Mouse (Mus musculus): ENCODE data around the gene Slc10a1. TPM values are rescaled to one million over a fixed set of nuclear protein-coding genes. Genes with fewer than 3 reads are reported as not detected.

The Slc10a1 gene
- polyA plus RNA-seq, 1 experiment from 2014 or later = 0.71 TPM

DNA sequence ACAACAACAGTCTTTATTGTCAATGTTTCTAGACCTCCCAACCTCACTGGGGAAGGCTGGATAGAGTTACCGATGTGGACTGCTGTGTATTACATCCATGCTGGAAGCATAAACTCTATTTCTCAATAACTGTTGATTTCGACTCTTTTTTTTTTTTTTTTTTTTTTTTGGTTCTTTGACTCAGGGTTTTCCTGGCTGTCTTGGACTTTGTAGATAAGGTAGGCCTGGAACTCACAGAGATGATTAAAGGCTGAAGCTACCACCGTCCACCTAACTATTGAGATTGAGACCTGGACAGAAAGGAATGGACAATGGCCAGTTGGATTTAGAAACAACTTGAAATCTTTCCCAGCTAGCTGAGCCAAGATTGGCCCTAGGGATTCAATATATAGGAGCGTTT, 24.3 kb downstream of the Slc10a1 start:
- 90% methylated on average over 4 of the region's 4 CpGs for WGBS
- Histone ChIP-seq H3K4me2 (replicated peaks) (no peak overlapping the region), H3K4me1 (peaks cover 16% of the 10 kb centered on the region), H3K27me3 (no peaks in the 10 kb centered on the region), H3K27ac (replicated peaks) (no peak overlapping the region), H3K9ac (no peak overlapping the region), H3K4me3 (replicated peaks) (no peak overlapping the region), H3K36me3 (peaks cover 18% of the 10 kb centered on the region), H3K9me3 (replicated peaks) (no peaks in the 10 kb centered on the region)
- no peak for ATAC-seq (ENCODE audit: insufficient number of reproducible peaks, low FRiP score, low TSS enrichment, low read depth)

DNA sequence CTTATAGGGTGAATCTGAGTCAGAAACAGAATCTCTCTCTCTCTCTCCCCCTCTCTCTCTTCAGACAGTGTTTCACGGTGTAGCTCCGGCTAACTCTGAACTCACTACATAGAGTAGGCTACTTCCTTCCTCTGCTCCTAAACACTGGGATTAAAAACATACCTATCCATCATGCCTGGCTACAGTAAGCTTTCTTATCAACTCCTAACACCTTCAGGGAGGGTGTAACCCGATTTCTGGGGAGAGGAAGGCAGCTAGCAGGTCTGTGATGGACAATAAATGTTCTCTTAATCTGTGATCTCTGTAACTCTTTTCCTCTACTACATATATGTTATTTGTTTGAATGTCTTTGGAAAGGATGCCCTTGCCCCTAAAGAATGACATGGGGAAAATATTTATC, 25.1 kb downstream of the Slc10a1 start:
- peaks cover 12% of the 10 kb centered on the region for H3K36me3 ChIP-seq

DNA sequence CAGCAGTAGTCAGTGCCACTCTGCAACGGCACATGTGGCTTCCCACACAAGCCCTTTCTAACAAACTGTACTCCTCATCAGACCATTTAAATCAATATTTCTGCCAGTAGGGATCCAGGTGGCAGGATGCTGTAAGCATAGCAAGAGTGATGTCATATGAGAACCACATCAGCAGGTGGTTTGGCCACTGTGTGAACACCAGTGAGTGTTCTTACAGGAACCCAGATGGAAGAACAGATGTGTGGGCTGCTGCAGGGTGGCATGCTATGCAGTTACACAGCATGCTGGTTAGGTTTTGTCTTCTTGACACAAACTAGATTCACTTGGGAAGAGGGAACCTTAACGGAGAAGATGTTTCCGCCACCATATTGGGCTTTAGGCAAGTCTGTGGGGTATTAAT, 26.6 kb downstream of the Slc10a1 start:
- Histone ChIP-seq H3K9ac (no peak overlapping the region), H3K9me3 (replicated peaks) (no peaks in the 10 kb centered on the region), H3K4me2 (replicated peaks) (no peak overlapping the region), H3K27ac (replicated peaks) (no peak overlapping the region), H3K4me3 (replicated peaks) (no peak overlapping the region), H3K27me3 (no peaks in the 10 kb centered on the region), H3K4me1 (peaks cover 5% of the 10 kb centered on the region; the same call in 1 of the 2 replicates), H3K36me3 (no peaks in the 10 kb centered on the region)
- 95% methylated on average over 3 of the region's 3 CpGs for WGBS
- ATAC-seq (ENCODE audit: insufficient number of reproducible peaks, low FRiP score, low TSS enrichment, low read depth) = no peak

More for the DNA sequence above, 25.1 kb downstream of the Slc10a1 start:
- Histone ChIP-seq H3K4me1 (peaks cover 15% of the 10 kb centered on the region), H3K4me2 (replicated peaks) (no peak overlapping the region), H3K4me3 (replicated peaks) (no peak overlapping the region), H3K27ac (replicated peaks) (no peak overlapping the region), H3K9me3 (replicated peaks) (no peaks in the 10 kb centered on the region), H3K27me3 (no peaks in the 10 kb centered on the region), H3K9ac (no peak overlapping the region)
- 83% methylated on average over 3 of the region's 3 CpGs for WGBS
- ATAC-seq (ENCODE audit: insufficient number of reproducible peaks, low FRiP score, low TSS enrichment, low read depth) = no peak

DNA sequence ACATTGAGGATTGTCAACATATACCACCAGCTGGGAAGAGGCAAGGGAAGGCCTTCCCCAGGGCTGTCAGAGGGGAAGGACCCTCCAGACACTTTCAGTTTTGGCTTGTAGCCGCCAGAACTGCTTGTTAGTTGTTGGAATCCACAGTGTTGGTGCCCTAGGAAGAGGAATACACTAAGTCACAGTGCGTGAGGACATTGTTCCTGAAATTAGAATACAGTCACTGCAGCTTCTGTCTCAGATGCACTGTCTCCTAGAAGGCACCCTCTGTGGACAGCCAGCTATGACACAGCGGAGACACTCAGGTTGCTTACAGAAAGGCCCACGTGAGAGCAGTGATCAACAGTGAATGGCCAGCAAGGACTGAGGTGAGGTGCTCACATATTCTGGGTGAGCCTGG, 29.3 kb downstream of the Slc10a1 start:
- 72% methylated on average over 4 of the region's 4 CpGs for WGBS
- H3K4me3 ChIP-seq (replicated peaks) = no peak overlapping the region
- ATAC-seq (ENCODE audit: insufficient number of reproducible peaks, low FRiP score, low TSS enrichment, low read depth) = no peak
- no peaks in the 10 kb centered on the region for H3K4me1 ChIP-seq
- H3K4me2 ChIP-seq (replicated peaks) = no peak overlapping the region
- H3K27me3 ChIP-seq = no peaks in the 10 kb centered on the region
- no peaks in the 10 kb centered on the region for H3K36me3 ChIP-seq
- H3K9me3 ChIP-seq (replicated peaks) = no peaks in the 10 kb centered on the region
- no peak overlapping the region for H3K27ac ChIP-seq (replicated peaks)
- no peak overlapping the region for H3K9ac ChIP-seq

DNA sequence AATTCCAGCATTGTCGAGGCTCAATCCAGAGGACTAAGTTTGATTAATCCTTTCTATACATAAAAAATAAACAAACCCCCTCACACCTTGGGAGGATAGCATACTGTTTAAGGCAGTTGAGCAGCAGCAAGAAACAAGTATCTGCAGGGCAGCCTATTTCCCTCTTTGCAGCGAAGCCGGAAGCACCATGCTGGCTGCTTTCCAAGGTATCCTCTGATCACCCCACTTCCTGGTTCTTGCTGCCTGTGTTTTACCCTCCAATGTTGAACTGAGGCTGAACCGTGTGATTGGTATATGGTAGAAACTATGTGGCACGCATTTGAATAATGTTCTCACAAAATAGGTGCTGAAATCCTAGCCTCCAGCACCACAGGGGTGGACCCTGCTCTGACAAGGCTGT, 29.9 kb downstream of the Slc10a1 start:
- no peak overlapping the region for H3K4me3 ChIP-seq (replicated peaks)
- no peak for ATAC-seq (ENCODE audit: insufficient number of reproducible peaks, low FRiP score, low TSS enrichment, low read depth)
- H3K4me2 ChIP-seq (replicated peaks) = no peak overlapping the region
- H3K36me3 ChIP-seq = no peaks in the 10 kb centered on the region
- H3K27me3 ChIP-seq = no peaks in the 10 kb centered on the region
- H3K27ac ChIP-seq (replicated peaks) = no peak overlapping the region
- H3K4me1 ChIP-seq = no peaks in the 10 kb centered on the region
- no peaks in the 10 kb centered on the region for H3K9me3 ChIP-seq (replicated peaks)
- no peak overlapping the region for H3K9ac ChIP-seq
- WGBS = 49% methylated on average over 5 of the region's 5 CpGs

DNA sequence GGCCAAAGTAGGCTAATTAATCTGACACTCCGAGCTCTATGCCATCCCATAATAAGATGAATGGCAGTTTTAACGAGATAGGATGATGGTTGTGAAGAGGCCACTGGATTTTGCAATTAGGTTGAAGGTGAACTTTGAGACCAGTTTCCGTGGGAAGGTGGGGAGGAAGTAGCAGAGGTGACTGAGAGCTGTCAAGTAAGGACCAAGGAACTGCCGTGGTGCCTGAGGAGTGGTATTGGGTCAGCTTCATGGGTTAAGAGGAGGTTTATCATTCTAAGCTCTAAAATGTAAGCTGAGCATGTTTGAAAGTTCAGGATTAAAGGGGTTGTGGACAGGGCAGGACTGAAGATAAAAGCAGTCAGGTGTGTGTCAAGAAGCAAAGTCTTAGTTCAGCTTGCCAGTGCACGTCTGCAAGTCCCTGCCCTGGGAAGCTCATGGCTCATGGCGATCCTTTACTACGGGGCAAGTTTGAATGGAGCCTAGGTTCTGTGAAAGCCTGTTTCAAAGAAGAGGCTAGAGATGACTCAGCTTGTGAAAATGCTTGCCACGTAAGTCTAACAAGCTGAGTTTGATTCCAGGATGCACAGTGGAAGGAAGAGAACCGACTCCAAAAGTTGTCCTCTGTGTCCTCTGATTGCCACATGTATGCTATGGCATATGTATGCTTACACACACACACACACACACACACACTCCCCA, 31.0 kb downstream of the Slc10a1 start:
- H3K4me3 ChIP-seq (replicated peaks) = no peak overlapping the region
- no peak for ATAC-seq (ENCODE audit: insufficient number of reproducible peaks, low FRiP score, low TSS enrichment, low read depth)
- H3K27ac ChIP-seq (replicated peaks) = no peak overlapping the region
- WGBS = 62% methylated on average over 9 of the region's 9 CpGs
- H3K36me3 ChIP-seq = no peaks in the 10 kb centered on the region
- H3K4me2 ChIP-seq (replicated peaks) = no peak overlapping the region
- H3K4me1 ChIP-seq = no peaks in the 10 kb centered on the region
- no peaks in the 10 kb centered on the region for H3K9me3 ChIP-seq (replicated peaks)
- H3K9ac ChIP-seq = no peak overlapping the region
- no peaks in the 10 kb centered on the region for H3K27me3 ChIP-seq

DNA sequence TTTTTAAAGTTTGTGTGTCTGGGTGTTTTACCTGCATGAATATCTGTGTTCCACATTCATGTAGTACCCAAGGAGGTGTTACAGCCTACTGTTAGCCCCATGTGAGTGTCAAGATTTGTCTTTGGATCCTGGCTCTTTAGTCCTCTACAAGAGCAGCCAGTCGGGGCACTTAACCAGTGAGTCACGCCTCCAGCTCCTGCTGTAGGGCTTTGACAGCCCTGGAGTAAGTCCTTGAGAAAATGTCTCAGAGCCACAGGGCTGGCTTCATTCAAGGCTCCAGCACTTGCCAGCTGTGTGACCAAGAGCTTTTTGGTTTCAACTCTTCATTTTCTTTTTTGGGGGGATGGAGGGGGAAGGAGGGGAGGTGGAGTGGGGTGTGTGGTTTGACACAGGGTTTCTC, 31.8 kb downstream of the Slc10a1 start:
- no peak overlapping the region for H3K4me3 ChIP-seq (replicated peaks)
- H3K4me2 ChIP-seq (replicated peaks) = no peak overlapping the region
- no peak overlapping the region for H3K27ac ChIP-seq (replicated peaks)
- H3K36me3 ChIP-seq = no peaks in the 10 kb centered on the region
- H3K9ac ChIP-seq = no peak overlapping the region
- WGBS = 68% methylated on average over 2 of the region's 2 CpGs
- H3K4me1 ChIP-seq = no peaks in the 10 kb centered on the region
- H3K27me3 ChIP-seq = no peaks in the 10 kb centered on the region
- H3K9me3 ChIP-seq (replicated peaks) = no peaks in the 10 kb centered on the region
- no peak for ATAC-seq (ENCODE audit: insufficient number of reproducible peaks, low FRiP score, low TSS enrichment, low read depth)

DNA sequence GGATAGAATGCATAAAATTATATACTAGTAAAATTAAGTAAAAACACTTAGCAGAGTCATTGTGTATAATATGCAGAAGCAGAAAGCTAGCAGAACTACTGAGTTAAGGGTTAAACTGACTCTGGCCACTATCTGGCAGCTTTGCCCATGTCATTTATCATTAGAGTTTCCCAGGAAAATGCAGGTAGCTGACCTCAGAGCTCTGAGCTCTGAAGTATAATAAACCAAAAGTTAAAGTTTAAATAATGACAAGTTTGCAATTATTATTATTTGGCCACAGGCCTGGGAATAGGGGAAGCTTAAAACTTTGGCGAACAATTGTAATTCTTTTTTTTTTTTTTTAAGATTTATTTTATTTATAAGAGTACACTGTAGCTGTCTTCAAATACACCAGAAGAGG, 35.6 kb downstream of the Slc10a1 start:
- WGBS = 92% methylated on average over 1 of the region's 1 CpGs
- H3K9me3 ChIP-seq (replicated peaks) = no peaks in the 10 kb centered on the region
- H3K27ac ChIP-seq (replicated peaks) = no peak overlapping the region
- H3K9ac ChIP-seq = no peak overlapping the region
- H3K4me3 ChIP-seq (replicated peaks) = no peak overlapping the region
- H3K27me3 ChIP-seq = no peaks in the 10 kb centered on the region
- H3K36me3 ChIP-seq = no peaks in the 10 kb centered on the region
- no peak overlapping the region for H3K4me2 ChIP-seq (replicated peaks)
- H3K4me1 ChIP-seq = no peaks in the 10 kb centered on the region
- ATAC-seq (ENCODE audit: insufficient number of reproducible peaks, low FRiP score, low TSS enrichment, low read depth) = no peak

DNA sequence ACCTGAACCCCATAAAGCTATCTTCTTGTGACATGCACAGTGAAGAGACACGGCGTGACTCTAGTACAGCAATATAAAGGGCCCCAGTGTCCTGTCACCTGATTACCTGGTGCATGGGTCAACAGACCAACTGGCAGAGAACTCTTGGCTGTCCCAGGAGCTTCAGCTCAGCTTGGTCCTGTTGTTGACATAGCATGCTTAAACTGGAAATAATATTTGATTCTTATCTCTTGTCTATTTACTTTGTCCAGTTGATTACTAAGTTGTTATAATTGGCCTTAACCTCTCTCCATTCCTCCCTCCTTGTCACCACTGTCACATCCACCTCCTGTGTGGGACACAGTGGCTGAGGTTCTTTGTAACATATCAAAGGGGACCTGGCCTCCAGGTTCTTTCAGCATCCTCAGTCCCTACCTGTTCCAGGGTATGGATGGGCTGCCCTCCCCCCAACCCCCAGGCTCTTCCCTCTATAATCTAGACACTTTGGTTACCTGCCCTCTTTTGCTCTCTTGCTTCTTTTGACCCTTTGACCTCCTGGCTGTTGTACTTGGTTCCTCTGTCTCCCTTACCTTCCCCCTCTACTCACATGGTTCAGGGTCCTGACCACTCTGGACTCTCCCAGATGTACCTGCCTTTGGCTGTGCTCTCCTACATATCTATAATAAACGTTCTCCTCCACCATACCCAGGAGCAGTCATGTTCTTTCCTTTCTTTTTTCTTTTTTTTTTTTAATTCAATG, 36.9 kb downstream of the Slc10a1 start:
- Histone ChIP-seq H3K9ac (no peak overlapping the region), H3K4me1 (no peaks in the 10 kb centered on the region), H3K4me3 (replicated peaks) (no peak overlapping the region), H3K27ac (replicated peaks) (no peak overlapping the region), H3K36me3 (no peaks in the 10 kb centered on the region), H3K27me3 (no peaks in the 10 kb centered on the region), H3K4me2 (replicated peaks) (no peak overlapping the region), H3K9me3 (replicated peaks) (no peaks in the 10 kb centered on the region)
- WGBS = 82% methylated on average over 3 of the region's 3 CpGs
- ATAC-seq (ENCODE audit: insufficient number of reproducible peaks, low FRiP score, low TSS enrichment, low read depth) = no peak

DNA sequence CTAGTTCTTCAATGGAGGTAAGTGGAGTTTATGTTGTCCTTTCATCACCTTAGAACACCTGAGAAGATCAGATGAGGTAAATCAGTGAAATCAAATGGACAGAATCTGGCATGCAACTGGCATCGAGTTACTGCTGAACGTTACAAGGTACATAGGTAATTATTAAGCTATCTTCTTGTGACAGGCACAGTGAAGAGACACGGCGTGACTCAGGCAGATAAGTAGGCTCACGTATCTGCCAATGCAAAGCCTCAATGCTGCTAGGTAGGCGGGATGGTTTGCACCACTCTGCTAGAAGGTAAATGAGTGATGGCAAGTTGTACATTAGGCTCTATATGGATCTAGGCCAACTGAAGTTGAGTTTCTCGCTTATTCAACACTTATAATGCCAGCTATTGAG, 38.4 kb downstream of the Slc10a1 start:
- no peak for ATAC-seq (ENCODE audit: insufficient number of reproducible peaks, low FRiP score, low TSS enrichment, low read depth)
- H3K9ac ChIP-seq = no peak overlapping the region
- WGBS = 74% methylated on average over 7 of the region's 7 CpGs

DNA sequence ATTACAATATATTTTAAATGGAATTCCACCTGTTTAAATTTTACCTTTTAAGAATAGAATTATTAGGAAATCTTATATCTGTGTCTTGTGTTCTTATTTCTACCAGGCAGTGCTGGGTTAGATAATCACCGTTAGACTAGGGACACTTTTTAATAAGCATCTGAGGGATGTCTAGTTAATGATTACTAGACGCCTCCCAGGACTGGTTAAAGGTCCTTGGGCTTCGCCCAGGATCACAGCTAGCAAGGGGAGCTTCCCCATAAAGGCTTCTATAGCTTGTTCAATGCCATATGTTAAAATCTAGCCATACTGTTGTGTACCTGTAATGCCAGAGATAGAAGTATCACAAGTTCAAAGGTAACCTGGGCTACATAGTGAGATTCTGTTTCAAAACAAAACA, 39.6 kb downstream of the Slc10a1 start:
- 82% methylated on average over 3 of the region's 3 CpGs for WGBS

More for the DNA sequence above, 38.4 kb downstream of the Slc10a1 start:
- H3K9me3 ChIP-seq (replicated peaks) = no peaks in the 10 kb centered on the region
- no peaks in the 10 kb centered on the region for H3K27me3 ChIP-seq
- no peak overlapping the region for H3K4me3 ChIP-seq (replicated peaks)
- no peaks in the 10 kb centered on the region for H3K36me3 ChIP-seq
- H3K27ac ChIP-seq (replicated peaks) = no peak overlapping the region
- no peaks in the 10 kb centered on the region for H3K4me1 ChIP-seq
- H3K4me2 ChIP-seq (replicated peaks) = no peak overlapping the region

DNA sequence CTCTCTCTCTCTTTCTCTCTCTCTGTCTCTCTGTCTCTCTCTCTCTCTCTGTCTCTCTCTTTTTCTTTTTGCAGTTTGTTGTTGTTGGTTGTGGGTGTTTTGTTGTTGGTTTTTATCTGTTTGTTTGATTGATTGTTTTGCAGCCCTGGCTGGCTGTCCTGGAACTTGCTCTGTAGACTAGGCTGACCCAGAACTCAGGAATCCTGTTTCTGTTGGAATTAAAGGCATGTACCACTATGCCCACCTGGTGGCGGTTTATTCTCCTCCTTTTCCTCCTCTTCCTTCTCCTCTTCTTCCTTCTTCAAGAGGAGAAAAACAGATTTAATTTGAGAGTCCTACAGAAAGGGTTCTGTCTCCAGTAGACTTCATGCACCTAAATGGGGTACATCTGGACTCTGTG, 41.0 kb downstream of the Slc10a1 start:
- Histone ChIP-seq H3K9me3 (replicated peaks) (no peaks in the 10 kb centered on the region), H3K27ac (replicated peaks) (no peak overlapping the region), H3K4me3 (replicated peaks) (no peak overlapping the region), H3K36me3 (no peaks in the 10 kb centered on the region), H3K4me2 (replicated peaks) (no peak overlapping the region), H3K9ac (no peak overlapping the region), H3K27me3 (no peaks in the 10 kb centered on the region), H3K4me1 (peaks cover 10% of the 10 kb centered on the region)
- no peak for ATAC-seq (ENCODE audit: insufficient number of reproducible peaks, low FRiP score, low TSS enrichment, low read depth)
- 46% methylated on average over 1 of the region's 1 CpGs for WGBS

More for the DNA sequence above, 39.6 kb downstream of the Slc10a1 start:
- peaks cover 4% of the 10 kb centered on the region; the same call in 1 of the 2 replicates for H3K4me1 ChIP-seq
- ATAC-seq (ENCODE audit: insufficient number of reproducible peaks, low FRiP score, low TSS enrichment, low read depth) = no peak
- no peak overlapping the region for H3K4me3 ChIP-seq (replicated peaks)
- no peaks in the 10 kb centered on the region for H3K36me3 ChIP-seq
- H3K4me2 ChIP-seq (replicated peaks) = no peak overlapping the region
- H3K9me3 ChIP-seq (replicated peaks) = no peaks in the 10 kb centered on the region
- H3K27ac ChIP-seq (replicated peaks) = no peak overlapping the region
- H3K9ac ChIP-seq = no peak overlapping the region
- no peaks in the 10 kb centered on the region for H3K27me3 ChIP-seq

Measured in embryonic facial prominence, embryonic 15.5 days (tissue).